Mouse (Mus musculus) bone marrow, adult 2 months (tissue): ENCODE measurements around the gene Smok2a. TPM values are rescaled to one million over a fixed set of nuclear protein-coding genes. Genes with fewer than 3 reads are reported as not detected.
"Not testable (repeated sequence)": the region's sequence is repeated elsewhere in the genome, so short reads cannot be mapped to it uniquely, and the experiment has no call there.

Experiments
- H3K27ac ChIP-seq: fragments of 200-500 bp; 2 replicates; pipeline ENCODE4 v1.5.1; 2012; ENCODE audit warnings: low read depth, mild to moderate bottlenecking, control low read depth, inconsistent platforms, low read length; ENCODE audit not compliant: control insufficient read depth, poor library complexity, insufficient read depth
- H3K4me1 ChIP-seq: fragments of 200-500 bp; 2 replicates; pipeline ENCODE4 v1.6.1; 2011; ENCODE audit warnings: low read length; ENCODE audit not compliant: control insufficient read depth, insufficient read depth
- H3K4me3 ChIP-seq: fragments of 200-500 bp; replicated peaks from 2 replicates; pipeline ENCODE3; 2011; ENCODE audit warnings: mild to moderate bottlenecking, low read depth, low read length, control low read depth; ENCODE audit not compliant: control insufficient read depth
- CTCF ChIP-seq: fragments of 200-500 bp; IDR thresholded peaks from 2 replicates; pipeline ENCODE4 v1.5.1; 2011; ENCODE audit warnings: low read length, control low read depth; ENCODE audit not compliant: control insufficient read depth, insufficient read depth
- POLR2A ChIP-seq: fragments of 200-500 bp; IDR thresholded peaks from 2 replicates; pipeline ENCODE4 v1.6.1; 2011; ENCODE audit warnings: low read depth, mild to moderate bottlenecking, control low read depth, low read length, borderline replicate concordance; ENCODE audit not compliant: control insufficient read depth
- WGBS: fragments of 180-500 bp; shearing (Covaris S2); methylation state at CpG from one replicate; pipeline ENCODE4 v1.1.7; 2018; 5-methylcytosine and 5-hydroxymethylcytosine counted together
- polyA plus RNA-seq: library from polyadenylated mRNA; stranded (reverse); fragments of >200 nt; gene quantifications from 2 replicates; pipeline ENCODE4 v1.2.4, GENCODE M21; 2011; ENCODE audit warnings: low replicate concordance; ENCODE audit not compliant: missing spikeins, insufficient read depth, insufficient read length

The Smok2a gene
- polyA plus RNA-seq = not detected in 2 replicates

- no peak for TF ChIP-seq CTCF
- TF ChIP-seq POLR2A = no peak
Observed at GRCm38 (mm10) chr17:13220888-13221287, at the start of gene Smok2a. Gene Smok2a (plus strand): TSS chr17:13221188.

GRCm38 (mm10) chr17:13173578-13173977 is 47.4 kb upstream of the Smok2a start:
- H3K4me1 ChIP-seq, H3K4me3 ChIP-seq, H3K27ac ChIP-seq: not testable (repeated sequence)
- WGBS = 45% methylated on average over 6 of the region's 6 CpGs

More at GRCm38 (mm10) chr17:13220888-13221287, at the start of gene Smok2a:
- H3K27ac ChIP-seq = no peak within 1 kb of the TSS
- 78% methylated on average over 3 of the region's 3 CpGs for WGBS
- no peak within 1 kb of the TSS for H3K4me3 ChIP-seq
- H3K4me1 ChIP-seq = no peaks in the 10 kb centered on the region

GRCm38 (mm10) chr17:13174029-13174428 is 47.0 kb upstream of the Smok2a start:
- not testable (repeated sequence) for H3K4me1 ChIP-seq, H3K4me3 ChIP-seq, H3K27ac ChIP-seq
- 27% methylated on average over 2 of the region's 3 CpGs for WGBS

- not testable (repeated sequence) for H3K27ac ChIP-seq, H3K4me1 ChIP-seq, H3K4me3 ChIP-seq
- 56% methylated on average over 1 of the region's 1 CpGs for WGBS
Observed at GRCm38 (mm10) chr17:13175609-13176008, 45.4 kb upstream of the Smok2a start.

- not testable (repeated sequence) for H3K4me3 ChIP-seq, H3K4me1 ChIP-seq, H3K27ac ChIP-seq
- 62% methylated on average over 1 of the region's 1 CpGs for WGBS
Observed at GRCm38 (mm10) chr17:13177796-13178195, 43.2 kb upstream of the Smok2a start.

- H3K4me3 ChIP-seq, H3K27ac ChIP-seq, H3K4me1 ChIP-seq: not testable (repeated sequence)
- WGBS = 73% methylated on average over 4 of the region's 4 CpGs
Observed at GRCm38 (mm10) chr17:13179021-13179420, 42.0 kb upstream of the Smok2a start.

- H3K27ac ChIP-seq, H3K4me1 ChIP-seq, H3K4me3 ChIP-seq: not testable (repeated sequence)
- WGBS = 85% methylated on average over 5 of the region's 5 CpGs
Observed at GRCm38 (mm10) chr17:13180491-13180890, 40.5 kb upstream of the Smok2a start.

- H3K4me1 ChIP-seq, H3K4me3 ChIP-seq, H3K27ac ChIP-seq: not testable (repeated sequence)
- WGBS = 60% methylated on average over 3 of the region's 4 CpGs
Observed at GRCm38 (mm10) chr17:13182712-13183111, 38.3 kb upstream of the Smok2a start.

GRCm38 (mm10) chr17:13184514-13184913 is 36.5 kb upstream of the Smok2a start:
- WGBS = 84% methylated on average over 5 of the region's 5 CpGs
- H3K4me3 ChIP-seq, H3K27ac ChIP-seq, H3K4me1 ChIP-seq: not testable (repeated sequence)

- WGBS = 80% methylated on average over 6 of the region's 6 CpGs
- not testable (repeated sequence) for H3K4me3 ChIP-seq, H3K4me1 ChIP-seq, H3K27ac ChIP-seq
Observed at GRCm38 (mm10) chr17:13186541-13186940, 34.4 kb upstream of the Smok2a start.

- H3K4me1 ChIP-seq, H3K27ac ChIP-seq: not testable (repeated sequence)
- WGBS = 47% methylated on average over 6 of the region's 6 CpGs
Observed at GRCm38 (mm10) chr17:13187621-13188020, 33.4 kb upstream of the Smok2a start.

GRCm38 (mm10) chr17:13188846-13189245 is 32.1 kb upstream of the Smok2a start:
- H3K27ac ChIP-seq, H3K4me1 ChIP-seq, H3K4me3 ChIP-seq: not testable (repeated sequence)
- WGBS = 77% methylated on average over 2 of the region's 2 CpGs

More at GRCm38 (mm10) chr17:13187621-13188020, 33.4 kb upstream of the Smok2a start:
- H3K4me3 ChIP-seq = not testable (repeated sequence)

GRCm38 (mm10) chr17:13190836-13191583 is 30.0 kb upstream of the Smok2a start:
- not testable (repeated sequence) for H3K4me1 ChIP-seq, H3K4me3 ChIP-seq, H3K27ac ChIP-seq
- WGBS = 74% methylated on average over 10 of the region's 10 CpGs

- H3K4me3 ChIP-seq, H3K27ac ChIP-seq, H3K4me1 ChIP-seq: not testable (repeated sequence)
- WGBS = 59% methylated on average over 4 of the region's 4 CpGs
Observed at GRCm38 (mm10) chr17:13196486-13196885, 24.5 kb upstream of the Smok2a start.
